Mouse (Mus musculus) kidney, postnatal 14 days (tissue): ENCODE results near the gene Zfand2a.

ENCODE experiments used
- DNase-seq: peaks from one replicate; pipeline ENCODE4 v3.0.0; 2022; ENCODE audit warnings: mixed read lengths

Gene Zfand2a

GRCm38 (mm10) chr5:139484185-139484814 is at the start of gene Zfand2a:
Gene Zfand2a, minus strand, starts transcription at chr5:139484549.
- peak; percentile 100 for DNase-seq

DNA sequence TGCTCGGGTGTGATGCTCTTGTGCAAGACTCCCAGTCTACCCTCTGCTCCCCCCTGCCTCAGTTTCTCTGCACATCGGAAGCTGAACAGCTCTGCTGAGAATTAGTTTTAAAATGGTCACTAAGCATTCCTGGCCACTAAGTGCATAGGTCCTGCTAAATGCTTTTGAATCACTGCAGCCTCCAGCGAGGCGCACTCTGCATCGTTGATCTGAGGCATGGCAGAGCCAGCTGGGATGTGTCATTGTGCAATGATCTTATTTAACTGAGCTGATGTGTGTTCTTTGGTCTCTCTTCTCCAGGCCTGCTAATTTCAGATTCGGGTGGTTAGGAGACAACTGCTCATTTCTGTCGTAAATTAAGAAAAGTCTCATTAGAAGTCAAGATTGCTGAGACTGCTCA is 44.5 kb upstream of the Zfand2a start:
- DNase-seq, result no peak

DNA sequence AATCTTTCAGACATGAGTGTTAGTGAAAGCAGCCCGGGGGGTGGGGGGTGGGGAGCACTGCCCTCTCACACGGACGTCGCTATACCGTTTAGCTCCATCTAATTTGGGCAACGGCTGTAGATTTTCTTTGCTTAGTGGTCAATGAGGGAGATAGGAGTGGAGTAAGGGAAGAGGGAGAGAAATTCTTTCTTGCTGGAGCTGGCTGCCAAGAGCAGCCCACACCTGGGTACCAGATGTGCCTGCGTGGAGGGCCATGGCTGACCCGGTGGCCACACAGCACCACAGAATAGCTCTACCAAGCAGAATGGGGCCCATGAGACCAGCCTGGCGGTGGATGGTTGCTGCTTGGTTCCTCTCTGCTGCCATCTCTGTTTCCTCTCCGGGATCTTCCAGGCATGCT is 37.6 kb upstream of the Zfand2a start:
- no peak for DNase-seq

- no peak for DNase-seq
Observed at GRCm38 (mm10) chr5:139520069-139520834, 35.9 kb upstream of the Zfand2a start.

GRCm38 (mm10) chr5:139516281-139516680 is 31.9 kb upstream of the Zfand2a start:
- DNase-seq, result no peak

DNA sequence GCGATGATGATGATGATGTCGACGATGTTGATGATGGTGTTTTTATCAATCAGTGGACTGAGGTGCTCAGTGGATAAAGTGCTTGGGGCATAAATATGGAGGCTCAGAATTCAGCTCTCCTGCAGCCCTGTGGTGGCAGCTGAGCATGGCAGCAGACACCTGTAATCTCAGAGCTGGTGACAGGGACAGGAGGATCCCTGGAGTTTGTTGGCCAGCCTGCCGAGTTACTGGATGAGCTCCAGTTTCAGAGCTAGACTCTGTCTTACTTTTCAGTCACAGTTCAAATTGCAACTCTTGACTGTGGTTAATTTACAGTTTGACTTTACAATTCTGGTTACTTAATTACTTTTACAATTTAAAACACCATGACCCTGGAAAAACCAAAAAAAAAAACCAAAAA is 27.9 kb upstream of the Zfand2a start:
- no peak for DNase-seq

- peak; percentile 57 for DNase-seq
Observed at GRCm38 (mm10) chr5:139510682-139511366, 26.5 kb upstream of the Zfand2a start.

- DNase-seq, result no peak
Observed at GRCm38 (mm10) chr5:139506207-139506606, 21.9 kb upstream of the Zfand2a start.

GRCm38 (mm10) chr5:139505073-139505606 is 20.8 kb upstream of the Zfand2a start:
- DNase-seq, result peak; percentile 85

GRCm38 (mm10) chr5:139502281-139502680 is 17.9 kb upstream of the Zfand2a start:
- no peak for DNase-seq

DNA sequence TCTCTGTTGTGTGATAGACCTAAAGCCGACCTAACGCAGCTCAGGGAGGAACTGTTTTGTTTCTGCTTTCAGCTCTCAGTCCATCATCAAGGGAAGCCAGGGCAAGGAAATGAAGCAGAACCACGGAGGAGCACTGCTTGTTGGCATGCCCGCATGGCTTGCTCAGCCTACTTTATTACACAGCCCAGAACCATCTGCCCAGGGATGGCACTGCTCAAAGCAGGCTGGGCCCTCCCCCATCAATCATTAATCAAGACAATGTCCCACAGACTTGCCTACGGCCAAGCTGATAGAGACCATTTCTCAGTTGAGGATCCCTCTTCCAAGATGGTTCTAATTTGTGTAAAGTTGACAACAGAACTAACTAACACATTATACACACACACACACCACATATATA is 14.4 kb upstream of the Zfand2a start:
- DNase-seq, result peak; percentile 54

- DNase-seq, result no peak
Observed at GRCm38 (mm10) chr5:139496939-139497338, 12.6 kb upstream of the Zfand2a start.

- DNase-seq, result peak; percentile 27
Observed at GRCm38 (mm10) chr5:139495019-139495669, 10.8 kb upstream of the Zfand2a start.

DNA sequence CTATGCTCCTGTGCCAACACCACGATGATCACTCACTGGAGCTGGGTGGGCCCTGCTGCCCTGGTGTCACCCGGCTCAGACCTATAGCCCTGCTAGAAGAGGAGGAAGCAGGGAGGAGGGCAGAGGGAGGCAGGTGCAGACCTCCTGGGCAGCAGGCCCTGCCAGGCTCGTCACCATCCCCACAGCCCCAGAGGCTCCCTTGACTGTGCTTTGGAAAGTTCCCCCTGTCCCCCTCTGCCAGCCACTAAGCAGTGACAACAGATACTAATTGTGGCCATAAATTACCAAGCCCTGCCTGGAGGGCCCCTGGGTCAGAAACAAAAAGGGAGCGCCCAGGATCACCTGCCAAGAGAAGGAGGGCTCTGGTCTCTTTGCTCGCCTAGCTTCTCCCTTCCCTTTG is 9.3 kb upstream of the Zfand2a start:
- no peak for DNase-seq

- DNase-seq, result no peak
Observed at GRCm38 (mm10) chr5:139491348-139491747, 7.0 kb upstream of the Zfand2a start.

DNA sequence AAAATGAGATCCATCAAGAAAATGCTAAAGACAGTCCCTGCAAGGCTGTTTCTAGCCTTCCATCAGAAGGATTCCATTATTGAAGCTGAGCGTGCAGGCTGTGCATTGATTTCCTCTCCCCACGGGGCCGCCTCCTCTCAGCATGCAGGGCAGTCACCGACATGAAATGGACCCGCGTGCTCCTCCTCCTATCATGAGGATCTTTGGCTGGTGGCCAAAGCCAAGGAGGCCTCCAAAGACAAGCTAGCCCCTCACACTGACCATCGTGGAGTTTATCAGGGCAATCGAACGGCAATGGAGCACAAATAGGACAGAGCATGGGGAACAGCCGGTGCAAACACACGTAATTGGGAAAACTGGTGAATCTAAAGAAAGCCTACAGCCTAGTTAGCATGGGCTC is 5.8 kb upstream of the Zfand2a start:
- DNase-seq, result no peak

DNA sequence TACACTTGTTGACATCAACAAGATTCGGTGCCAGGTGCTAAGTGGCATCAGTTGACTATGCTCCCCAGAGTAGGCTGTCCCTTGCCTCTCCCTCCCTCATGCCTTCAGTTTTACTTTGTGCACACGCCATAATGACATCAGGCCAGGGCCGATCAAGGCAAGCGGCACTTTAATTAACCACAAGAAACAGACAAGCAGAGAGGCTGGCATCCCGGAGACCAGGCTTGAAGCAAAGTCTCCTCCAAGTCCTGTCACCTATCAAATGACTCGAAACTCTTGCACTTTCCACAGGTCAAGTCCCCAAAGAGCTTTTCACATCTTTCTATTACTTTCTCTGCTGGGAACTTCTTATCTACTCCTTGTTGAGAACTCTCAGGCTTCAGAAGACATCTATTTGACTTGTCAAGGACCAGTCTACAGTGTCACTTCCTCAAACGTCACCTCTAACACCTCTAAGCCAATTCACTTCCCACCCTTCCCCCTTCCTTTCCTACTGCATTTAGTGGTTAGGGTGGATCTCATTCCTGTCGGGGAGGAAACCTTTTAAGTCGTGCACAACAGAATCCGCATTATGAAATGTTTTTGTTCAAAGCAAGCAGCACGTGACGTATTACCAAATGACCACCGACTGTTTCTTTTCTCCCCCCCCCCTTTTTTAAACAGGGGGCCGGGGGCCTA is 1.0 kb downstream of the Zfand2a start:
- no peak for DNase-seq

DNA sequence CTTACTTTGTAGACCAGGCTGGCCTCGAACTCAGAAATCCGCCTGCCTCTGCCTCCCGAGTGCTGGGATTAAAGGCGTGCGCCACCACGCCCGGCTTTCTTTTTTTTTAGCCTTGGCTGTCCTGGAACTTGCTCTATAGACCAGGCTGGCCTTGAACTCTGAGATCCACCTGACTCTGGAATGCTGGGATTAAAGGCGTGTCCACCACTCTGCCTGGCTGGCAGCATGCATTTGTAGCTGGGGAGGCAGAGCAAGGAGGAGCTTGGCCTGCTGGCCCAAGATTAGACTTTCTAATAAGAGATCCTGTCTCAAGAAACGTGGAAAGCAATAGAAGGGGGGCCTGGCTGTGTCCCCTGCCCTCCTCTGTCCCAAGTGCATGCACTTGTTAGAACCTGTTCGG is 3.9 kb downstream of the Zfand2a start:
- no peak for DNase-seq

DNA sequence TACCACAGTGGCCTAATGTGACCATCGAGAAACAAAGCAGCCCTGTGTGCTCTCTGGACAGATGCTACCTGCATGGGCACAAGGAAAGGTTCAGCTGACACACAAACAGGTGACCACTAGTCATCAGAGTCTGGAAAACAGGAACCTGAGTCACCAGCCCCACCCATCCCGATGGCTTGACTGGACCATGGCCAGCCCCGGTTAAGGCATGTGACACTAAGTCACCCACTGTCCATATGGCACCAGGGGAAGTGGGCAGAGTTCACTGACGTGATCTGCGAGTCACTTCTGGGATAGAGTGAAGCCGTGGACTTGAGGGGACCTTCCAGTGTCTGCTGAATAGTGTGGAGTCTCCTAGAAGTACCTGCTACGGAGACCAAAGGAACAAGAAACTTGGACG is 5.3 kb downstream of the Zfand2a start:
- no peak for DNase-seq

- no peak for DNase-seq
Observed at GRCm38 (mm10) chr5:139474741-139475140, 9.6 kb downstream of the Zfand2a start.

DNA sequence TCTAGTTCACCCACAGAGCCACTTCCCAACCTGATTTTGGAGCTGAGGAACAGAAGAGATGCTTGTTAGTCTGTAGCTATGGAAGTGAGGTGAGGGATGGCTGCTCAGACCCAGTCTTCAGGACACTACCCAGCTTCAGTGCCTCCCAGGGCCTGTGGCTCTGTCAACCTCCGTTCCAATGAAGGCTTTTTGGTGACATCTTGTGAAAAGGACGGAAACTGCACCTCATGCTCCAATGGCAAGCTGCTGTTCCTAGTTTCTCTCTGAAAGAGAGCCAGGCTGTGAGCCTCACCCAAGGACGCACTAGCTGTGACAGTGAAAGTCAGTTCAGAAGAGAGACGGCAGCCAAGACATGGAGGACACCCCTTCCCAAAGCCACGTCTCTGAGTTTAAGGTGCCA is 16.4 kb downstream of the Zfand2a start:
- peak; percentile 32 for DNase-seq

DNA sequence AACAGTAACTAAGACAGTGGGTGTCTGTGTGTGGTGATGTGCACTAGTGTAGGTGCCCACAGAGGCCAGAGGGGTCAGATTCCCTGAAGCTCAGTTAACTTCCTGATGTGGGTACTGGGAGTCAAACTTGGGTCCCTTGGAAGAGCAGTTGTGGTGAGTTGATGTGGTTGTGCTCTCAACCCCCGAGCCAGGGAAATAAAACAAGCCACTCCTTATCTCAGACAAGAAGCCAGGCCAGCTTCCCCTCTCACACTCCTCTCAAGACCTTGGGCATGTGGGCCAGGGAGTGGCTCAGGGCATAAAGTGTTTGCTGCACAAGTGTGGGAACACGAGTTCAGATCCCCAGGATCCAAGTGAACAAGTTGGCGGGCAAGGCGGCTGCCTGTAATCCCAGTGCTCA is 17.5 kb downstream of the Zfand2a start:
- DNase-seq, result no peak

GRCm38 (mm10) chr5:139466373-139466772 is 18.0 kb downstream of the Zfand2a start:
- no peak for DNase-seq
